Mouse (Mus musculus) heart, postnatal 10 days (tissue): ENCODE measurements at regions not wholly inside any gene's neighbourhood (a gene's known extent, or its start where the extent isn't known, plus 50 kb on each side); places are given as distances from the start of the nearest gene placed in this dataset.

ENCODE experiments used
- DNase-seq, 2 experiments: peaks; one replicate each; pipeline ENCODE4 v3.0.0; 2021
- intact Hi-C: fragments of 180-260 bp; cut with DNase I; formaldehyde crosslinking; loops from one replicate; pipeline ENCODE4 v1.15.1; 2025

- intact Hi-C loops = no loop called here
- no peak for DNase-seq
Measured at GRCm38 (mm10) chr10:109486917-109487604, 476.3 kb upstream of the Syt1 start.

DNA sequence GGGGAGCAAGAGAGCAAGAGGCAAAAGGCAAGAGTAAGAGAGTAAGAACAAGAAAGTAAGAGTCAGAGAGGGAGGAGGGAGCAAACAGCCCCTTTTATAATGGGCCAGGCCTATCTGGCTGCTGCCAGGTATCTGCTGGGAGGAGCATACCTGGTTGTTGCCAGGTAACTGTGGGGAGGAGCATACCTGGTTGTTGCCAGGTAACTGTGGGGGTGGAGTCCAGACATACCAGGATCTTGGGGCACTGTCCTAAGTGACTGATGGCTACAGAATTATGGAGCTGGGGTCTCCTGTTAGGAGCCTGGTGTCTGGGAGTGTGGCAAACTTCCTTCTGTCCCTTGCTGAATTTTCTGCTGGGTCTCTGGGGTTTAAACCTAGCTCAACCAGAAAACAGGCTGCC is 469.8 kb upstream of the Syt1 start:
- no peak for DNase-seq
- intact Hi-C loops = no loop called here

DNA sequence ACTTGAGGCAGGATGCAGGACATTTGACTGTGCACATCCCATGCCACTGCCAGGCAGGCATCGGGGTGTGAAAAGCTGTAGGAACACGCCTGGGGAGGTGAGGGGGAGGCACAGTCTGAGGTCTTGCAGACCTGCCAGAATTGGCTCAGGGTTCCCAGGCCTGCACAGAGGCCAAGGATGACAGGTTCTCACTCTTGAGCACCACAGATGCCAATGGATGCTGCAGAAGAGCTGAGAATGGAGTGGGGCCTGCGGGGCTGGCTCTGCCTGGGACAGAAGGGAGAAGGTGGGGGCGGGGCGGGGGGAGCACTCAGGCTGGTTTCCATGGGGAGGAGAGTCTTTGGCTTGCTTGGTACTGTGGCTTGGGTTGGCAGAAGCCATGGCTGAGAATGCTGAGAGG is 469.2 kb upstream of the Syt1 start:
- no peak for DNase-seq

DNA sequence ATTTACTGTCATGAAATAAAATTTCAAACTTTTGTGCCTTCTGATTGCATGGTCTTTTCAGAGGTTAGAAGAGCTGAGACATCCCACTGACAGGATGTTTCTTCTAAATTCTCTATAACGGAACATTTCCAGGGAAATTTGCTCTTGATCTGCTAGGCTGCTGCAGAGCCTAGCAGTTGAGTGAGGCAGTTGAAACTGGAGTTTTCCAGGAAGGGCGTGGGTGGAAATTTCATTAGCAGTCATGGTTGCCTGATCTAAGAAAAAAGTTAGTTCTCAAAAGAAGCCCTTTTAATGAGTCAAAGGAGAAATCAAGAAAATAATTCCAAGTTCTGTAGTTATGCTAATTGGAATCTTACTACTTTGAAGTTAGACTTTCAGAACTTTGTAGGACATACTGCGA is 455.7 kb upstream of the Syt1 start:
- intact Hi-C loops = no loop called here
- DNase-seq = no peak

More for the DNA sequence above, 469.2 kb upstream of the Syt1 start:
- intact Hi-C loops = no loop called here

- DNase-seq = peak; percentile 2
- intact Hi-C loops = no loop called here
Measured at GRCm38 (mm10) chr10:109431112-109431511, 420.3 kb upstream of the Syt1 start.

GRCm38 (mm10) chr10:109427878-109428277 is 417.1 kb upstream of the Syt1 start:
- no peak for DNase-seq
- intact Hi-C loops = no loop called here

- no peak for DNase-seq
- intact Hi-C loops = no loop called here
Measured at GRCm38 (mm10) chr10:109407011-109407410, 396.2 kb upstream of the Syt1 start.

- no peak for DNase-seq
- intact Hi-C loops = no loop called here
Measured at GRCm38 (mm10) chr10:109405116-109405685, 394.4 kb upstream of the Syt1 start.

DNA sequence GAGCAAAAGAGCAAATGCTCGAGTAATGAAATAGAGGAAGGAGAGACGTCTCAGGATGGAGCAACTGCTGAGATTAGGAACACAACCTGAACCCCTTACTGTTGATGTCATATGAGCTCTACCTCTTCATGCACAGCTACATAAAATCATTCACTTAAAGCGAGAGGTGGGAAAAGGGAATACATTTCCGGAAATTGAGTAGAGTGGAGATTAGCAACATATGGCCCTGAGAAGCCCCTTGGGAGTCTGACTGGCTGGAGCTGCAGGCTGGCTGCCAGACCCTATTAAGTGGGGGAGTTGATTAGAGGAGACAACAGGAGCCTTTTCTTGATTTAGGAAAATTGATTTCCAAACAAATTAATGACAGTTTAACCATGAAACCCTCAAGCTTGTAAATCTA is 373.0 kb upstream of the Syt1 start:
- no peak for DNase-seq
- intact Hi-C loops = no loop called here

DNA sequence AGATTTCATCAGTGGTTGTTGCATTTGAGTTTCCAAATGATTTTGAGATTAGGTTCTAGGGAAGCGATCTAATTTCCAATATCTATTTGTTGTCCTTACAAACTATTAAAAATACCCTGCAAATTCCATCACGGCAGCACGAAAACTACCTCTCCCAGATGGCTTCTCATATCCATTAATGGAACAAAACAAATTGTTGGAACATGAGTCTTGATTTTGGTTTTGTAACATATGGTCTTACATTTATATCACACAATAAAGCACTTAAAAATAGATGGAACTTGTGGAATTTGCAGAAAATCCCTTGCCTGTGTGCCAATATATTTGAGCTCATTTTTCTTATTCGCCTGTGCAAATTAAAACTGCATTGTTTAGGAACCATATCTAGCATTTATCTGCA is 368.1 kb upstream of the Syt1 start:
- intact Hi-C loops = no loop called here
- DNase-seq = no peak

GRCm38 (mm10) chr10:109360161-109360560 is 349.4 kb upstream of the Syt1 start:
- intact Hi-C loops = no loop called here
- no peak for DNase-seq

- intact Hi-C loops = no loop called here
- DNase-seq = no peak
Measured at GRCm38 (mm10) chr10:109358812-109359211, 348.0 kb upstream of the Syt1 start.

GRCm38 (mm10) chr10:109332846-109333386 is 322.1 kb upstream of the Syt1 start:
- DNase-seq = no peak
- intact Hi-C loops = no loop called here

GRCm38 (mm10) chr10:109309286-109309685 is 298.5 kb upstream of the Syt1 start:
- DNase-seq = no peak
- intact Hi-C loops = no loop called here

DNA sequence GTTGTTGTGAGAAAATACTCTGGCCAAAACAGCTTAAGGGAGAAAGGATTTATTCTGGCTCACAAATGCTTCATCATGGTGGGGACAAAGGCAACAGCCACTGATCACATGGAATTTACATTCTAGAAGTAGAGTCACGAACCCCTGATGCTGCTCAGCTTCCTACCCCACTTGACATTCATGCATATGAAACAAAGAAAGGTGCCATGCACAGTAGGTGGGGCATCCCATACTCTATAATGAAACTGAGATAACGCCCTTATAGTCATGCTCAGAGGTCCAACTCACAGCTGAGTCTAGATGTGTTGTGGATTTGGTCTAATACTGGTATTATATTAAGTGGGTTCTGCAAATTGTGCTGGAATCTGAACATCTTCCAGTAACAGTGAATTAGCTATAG is 289.4 kb upstream of the Syt1 start:
- intact Hi-C loops = no loop called here
- DNase-seq = no peak

GRCm38 (mm10) chr10:109299785-109300184 is 289.0 kb upstream of the Syt1 start:
- intact Hi-C loops = no loop called here
- no peak for DNase-seq

GRCm38 (mm10) chr10:109283348-109283747 is 272.6 kb upstream of the Syt1 start:
- intact Hi-C loops = no loop called here
- DNase-seq = no peak

DNA sequence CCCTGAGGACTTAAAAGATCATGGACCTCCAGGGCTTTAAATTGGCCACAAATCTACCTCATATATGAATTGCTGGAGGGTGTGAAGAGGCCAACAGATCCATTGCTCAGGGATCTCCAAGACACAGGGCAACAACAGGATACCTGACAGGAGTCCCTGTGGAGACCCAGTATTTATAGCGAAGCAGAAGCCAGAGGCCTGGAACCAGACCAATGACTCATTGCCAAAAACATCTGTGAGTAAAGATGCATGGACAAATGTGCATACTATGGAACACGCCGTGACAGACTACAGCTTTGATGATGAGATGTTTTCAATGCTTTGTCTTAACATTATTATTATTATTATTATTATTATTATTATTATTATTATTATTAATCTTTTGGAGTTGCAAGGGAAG is 239.0 kb upstream of the Syt1 start:
- no peak for DNase-seq
- intact Hi-C loops = no loop called here

DNA sequence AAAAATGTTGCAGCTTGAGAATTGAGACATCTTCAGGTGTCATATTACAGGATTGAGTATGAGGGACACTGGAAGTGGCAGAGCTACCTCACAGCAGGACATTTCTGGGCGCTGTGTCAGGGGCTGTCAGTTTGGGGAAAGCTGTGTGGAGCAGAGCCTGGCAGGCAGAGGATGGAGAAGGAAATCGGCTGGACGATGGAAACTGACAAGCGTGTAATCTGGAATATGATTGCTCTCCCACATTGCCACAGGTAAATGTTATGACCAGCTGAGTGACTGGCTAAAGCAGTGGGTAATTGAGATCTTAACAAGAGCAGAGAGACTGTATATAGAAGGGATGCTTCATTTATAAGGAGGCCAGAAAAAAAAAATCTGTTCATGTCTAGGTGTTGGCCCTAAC is 235.5 kb upstream of the Syt1 start:
- intact Hi-C loops = no loop called here
- no peak for DNase-seq

GRCm38 (mm10) chr10:109237026-109237425 is 226.2 kb upstream of the Syt1 start:
- intact Hi-C loops = no loop called here

GRCm38 (mm10) chr10:109226989-109227388 is 216.2 kb upstream of the Syt1 start:
- intact Hi-C loops = no loop called here
- no peak for DNase-seq

More at GRCm38 (mm10) chr10:109237026-109237425, 226.2 kb upstream of the Syt1 start:
- DNase-seq = no peak

DNA sequence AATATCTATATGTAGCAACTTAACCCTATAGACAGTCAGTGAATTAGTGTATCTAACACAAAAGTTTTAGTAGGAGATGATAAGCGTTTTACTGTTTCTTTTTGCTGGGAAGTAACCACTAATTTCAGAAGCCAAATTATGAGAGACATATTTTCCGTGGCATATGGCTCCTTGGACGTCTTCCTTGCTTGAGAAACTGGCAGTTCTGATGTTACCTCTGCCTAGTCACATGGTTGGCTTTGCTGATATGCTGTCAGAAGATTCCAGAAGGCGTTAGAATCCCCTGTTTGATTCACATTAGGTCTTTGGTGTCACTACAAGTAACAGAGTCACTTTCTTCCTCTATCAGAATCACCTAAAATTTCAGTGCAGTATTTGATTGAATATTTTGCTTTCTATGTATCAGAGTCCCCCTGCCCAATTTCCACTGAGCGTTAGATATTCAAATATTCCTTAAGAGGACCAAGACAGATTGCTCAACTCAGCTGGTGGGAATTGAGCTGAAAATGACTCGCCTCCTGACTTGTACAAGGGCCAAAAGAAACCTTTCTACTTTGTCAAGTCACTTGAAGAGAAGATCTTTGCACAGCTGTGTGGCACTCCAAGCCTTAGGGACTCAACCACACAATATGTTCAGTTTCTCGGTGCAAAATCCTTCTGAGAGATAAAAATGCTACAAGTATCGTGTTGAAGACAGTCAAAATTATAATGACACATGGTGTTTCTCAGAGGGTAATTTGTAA is 178.2 kb upstream of the Syt1 start:
- DNase-seq = no peak
- intact Hi-C loops = no loop called here
